Mouse (Mus musculus) liver, postnatal 0 days (tissue): Measurements from ENCODE around the gene Cpne2. TPM values are rescaled to one million over a fixed set of nuclear protein-coding genes. Genes with fewer than 3 reads are reported as not detected.

ENCODE experiments used
- ATAC-seq: fragments of 200-750 bp; cut with Nextera tagmentation; 2 replicates; pipeline ENCODE4 v1.8.0; 2017; ENCODE audit warnings: mild to moderate bottlenecking, moderate library complexity
- DNase-seq: peaks from one replicate; pipeline ENCODE4 v3.0.0-alpha.2; 2016
- H3K27ac ChIP-seq: fragments of 300-500 bp; sonication (generic); 2 replicates; pipeline ENCODE4 v1.5.1; 2014; ENCODE audit warnings: antibody characterized with exemption, moderate library complexity, mild to moderate bottlenecking, low read depth
- H3K27me3 ChIP-seq: fragments of 300-500 bp; sonication (generic); 2 replicates; pipeline ENCODE4 v1.6.1; 2014; ENCODE audit warnings: low read length, control low read depth, mixed read lengths; ENCODE audit not compliant: insufficient read depth
- H3K36me3 ChIP-seq: fragments of 300-500 bp; sonication (generic); replicated peaks from 2 replicates; pipeline ENCODE4 v1.6.1; 2014; ENCODE audit warnings: mild to moderate bottlenecking, control low read depth, low read length, moderate library complexity, mixed read lengths; ENCODE audit not compliant: insufficient read depth
- H3K4me1 ChIP-seq: fragments of 300-500 bp; sonication (generic); 2 replicates; pipeline ENCODE4 v1.6.1; 2014; ENCODE audit warnings: antibody characterized with exemption, mild to moderate bottlenecking, control low read depth; ENCODE audit not compliant: insufficient read depth
- H3K4me2 ChIP-seq: fragments of 300-500 bp; sonication (generic); 2 replicates; pipeline ENCODE4 v1.6.1; 2014; ENCODE audit warnings: low read depth, mild to moderate bottlenecking, low read length, moderate library complexity, mixed read lengths
- H3K4me3 ChIP-seq: fragments of 300-500 bp; sonication (generic); 2 replicates; pipeline ENCODE4 v1.5.1; 2014; ENCODE audit warnings: low read depth, low read length
- H3K9ac ChIP-seq: fragments of 300-500 bp; sonication (generic); replicated peaks from 2 replicates; pipeline ENCODE4 v1.6.1; 2014; ENCODE audit warnings: mild to moderate bottlenecking, moderate library complexity
- H3K9me3 ChIP-seq: fragments of 300-500 bp; sonication (generic); 2 replicates; pipeline ENCODE4 v1.6.1; 2016; ENCODE audit warnings: mild to moderate bottlenecking, control low read depth, low read length, mixed read lengths
- CTCF ChIP-seq: sonication (generic); IDR thresholded peaks from 2 replicates; pipeline ENCODE4 v1.5.1; 2016; ENCODE audit warnings: antibody characterized with exemption, low read depth
- EP300 ChIP-seq: IDR thresholded peaks from 2 replicates; pipeline ENCODE4 v1.6.1; 2016; ENCODE audit warnings: antibody characterized with exemption, low read depth, mild to moderate bottlenecking
- WGBS: fragments of 180-500 bp; shearing (Covaris S2); extraction: QIAGEN DNeasy Blood & Tissue Kit; methylation state at CpG from one replicate; pipeline ENCODE4 v1.1.7; 2014; ENCODE audit not compliant: insufficient replicate concordance; 5-methylcytosine and 5-hydroxymethylcytosine counted together
- polyA plus RNA-seq: library from polyadenylated mRNA; unstranded; fragments of >200 nt; fragmentation: Nextera tagmentation; extraction: Ambion mirVana; gene quantifications from 2 replicates; pipeline ENCODE4 v1.2.1, GENCODE M21; 2015

The Cpne2 gene
- polyA plus RNA-seq, 1 experiment from 2014 or later, result 3.9 TPM

- TF ChIP-seq CTCF (no peak), EP300 (no peak)
- Histone ChIP-seq H3K27ac (no peak overlapping the region), H3K4me1 (peaks cover 9% of the 10 kb centered on the region), H3K27me3 (peaks cover 38% of the 10 kb centered on the region), H3K9me3 (no peaks in the 10 kb centered on the region), H3K9ac (no peak overlapping the region), H3K4me2 (peak overlapping the region; percentile 77), H3K4me3 (peak overlapping the region; percentile 60), H3K36me3 (no peaks in the 10 kb centered on the region)
- no peak for DNase-seq
- ATAC-seq, result no peak
- 14% methylated on average over 8 of the region's 8 CpGs for WGBS
Observed at GRCm38 (mm10) chr8:94532000-94532399, 790 bp upstream of the Cpne2 start.

DNA sequence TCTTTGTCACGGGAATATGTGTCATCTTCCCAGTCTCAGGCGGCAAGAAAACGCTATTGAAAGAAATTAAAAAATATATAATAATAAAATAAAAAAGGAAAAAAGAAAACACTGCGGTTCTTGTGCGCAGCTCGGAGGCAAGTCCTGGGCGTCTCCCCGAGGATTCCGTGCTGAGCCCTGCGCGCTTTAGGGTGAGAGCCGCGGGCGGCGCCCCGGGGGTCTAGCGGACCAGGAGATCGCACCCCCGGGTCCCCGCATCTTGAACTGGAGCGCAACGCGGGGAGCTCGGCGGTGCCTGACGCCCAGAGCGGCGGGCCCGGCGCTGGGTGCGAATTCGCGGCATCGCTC lies 291 bp upstream of the Cpne2 start:
- Histone ChIP-seq H3K4me2 (peak overlapping the region; percentile 77), H3K27ac (no peak overlapping the region), H3K27me3 (peaks cover 38% of the 10 kb centered on the region), H3K4me1 (peaks cover 9% of the 10 kb centered on the region), H3K9ac (peak overlapping the region; percentile 47), H3K9me3 (no peaks in the 10 kb centered on the region), H3K36me3 (no peaks in the 10 kb centered on the region), H3K4me3 (peak overlapping the region; percentile 60)
- DNase-seq (no peak), ATAC-seq (peak; percentile 15)
- TF ChIP-seq CTCF (no peak), EP300 (no peak)
- 1% methylated on average over 33 of the region's 34 CpGs for WGBS

DNA sequence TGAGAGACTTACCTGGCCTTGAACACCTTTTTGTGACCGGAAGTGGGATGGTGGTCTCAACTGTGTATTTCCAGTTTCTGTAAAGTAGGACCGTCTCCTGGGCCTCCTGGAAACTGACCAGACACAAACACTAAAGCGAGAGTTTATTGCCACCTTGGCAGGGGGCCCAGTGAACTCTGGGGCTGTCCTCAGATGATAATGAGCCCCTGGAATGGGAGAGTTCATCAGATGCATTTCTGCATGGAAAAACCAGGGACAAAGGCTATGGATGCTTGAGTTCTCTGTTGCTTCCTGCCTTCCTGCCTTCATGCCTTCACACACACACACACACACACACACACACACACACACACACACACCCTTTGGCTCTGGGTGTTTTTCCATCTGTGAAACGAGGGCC lies 1.8 kb downstream of the Cpne2 start:
- TF ChIP-seq CTCF (no peak), EP300 (no peak)
- Histone ChIP-seq H3K27ac (no peak overlapping the region), H3K27me3 (peaks cover 38% of the 10 kb centered on the region), H3K4me1 (peaks cover 9% of the 10 kb centered on the region), H3K9me3 (no peaks in the 10 kb centered on the region), H3K4me2 (no peak overlapping the region), H3K36me3 (no peaks in the 10 kb centered on the region), H3K4me3 (no peak overlapping the region), H3K9ac (no peak overlapping the region)
- 45% methylated on average over 4 of the region's 4 CpGs for whole genome bisulfite sequencing
- DNase-seq (no peak), ATAC-seq (no peak)

DNA sequence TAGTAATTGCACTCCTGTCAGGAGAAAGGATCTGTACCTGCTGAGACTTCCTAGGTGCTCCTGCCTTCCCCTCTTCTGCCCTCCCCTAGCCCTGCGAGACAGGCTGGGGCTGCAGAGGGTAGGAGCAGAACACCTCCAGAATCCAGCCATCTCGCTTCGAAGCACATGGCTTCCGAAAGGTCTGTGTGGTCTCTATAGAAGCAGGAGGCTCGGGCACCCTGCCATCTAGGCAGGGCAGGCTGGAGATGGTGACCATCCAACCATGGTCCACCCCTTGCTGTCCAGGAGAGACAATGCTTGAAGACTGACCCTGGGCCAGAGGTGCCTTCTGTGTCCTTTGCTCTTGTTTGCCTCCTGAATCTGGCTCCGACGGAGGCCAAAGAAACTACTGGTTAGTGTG lies 2.8 kb downstream of the Cpne2 start:
- H3K9ac ChIP-seq, result no peak overlapping the region
- DNase-seq, result no peak
- H3K9me3 ChIP-seq, result no peaks in the 10 kb centered on the region
- TF ChIP-seq EP300 (no peak), CTCF (no peak)
- no peak for ATAC-seq
- H3K27me3 ChIP-seq, result peaks cover 38% of the 10 kb centered on the region
- no peak overlapping the region for H3K27ac ChIP-seq
- 83% methylated on average over 7 of the region's 7 CpGs for WGBS
- H3K4me3 ChIP-seq, result no peak overlapping the region
- H3K4me1 ChIP-seq, result peaks cover 10% of the 10 kb centered on the region
- no peaks in the 10 kb centered on the region for H3K36me3 ChIP-seq
- no peak overlapping the region for H3K4me2 ChIP-seq

DNA sequence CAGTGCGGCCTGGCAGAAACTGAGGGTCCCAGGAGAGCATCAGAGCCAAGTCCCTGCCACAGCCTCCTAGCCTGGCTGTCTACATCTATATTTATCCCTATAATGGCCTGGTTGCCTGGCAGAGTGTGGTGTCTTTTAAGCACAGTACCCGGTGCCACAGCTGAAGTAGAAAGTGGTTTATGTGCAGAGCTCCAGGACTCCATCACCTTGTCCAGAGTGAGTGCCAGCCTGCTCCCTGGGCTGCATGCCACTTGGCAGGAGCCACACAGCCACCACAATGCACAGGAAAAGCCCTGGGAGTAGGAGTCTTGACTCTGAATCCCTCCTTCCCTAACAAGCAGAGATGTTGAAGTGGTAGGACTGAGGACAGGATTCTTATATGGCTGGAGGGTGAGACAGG lies 4.7 kb downstream of the Cpne2 start:
- TF ChIP-seq EP300 (no peak), CTCF (no peak)
- H3K27me3 ChIP-seq, result peaks cover 25% of the 10 kb centered on the region
- no peak overlapping the region for H3K4me2 ChIP-seq
- 82% methylated on average over 2 of the region's 2 CpGs for whole genome bisulfite sequencing
- H3K4me1 ChIP-seq, result peaks cover 11% of the 10 kb centered on the region
- no peak overlapping the region for H3K9ac ChIP-seq
- H3K36me3 ChIP-seq, result no peaks in the 10 kb centered on the region
- ATAC-seq (no peak), DNase-seq (no peak)
- no peak overlapping the region for H3K4me3 ChIP-seq
- H3K9me3 ChIP-seq, result no peaks in the 10 kb centered on the region
- H3K27ac ChIP-seq, result no peak overlapping the region

DNA sequence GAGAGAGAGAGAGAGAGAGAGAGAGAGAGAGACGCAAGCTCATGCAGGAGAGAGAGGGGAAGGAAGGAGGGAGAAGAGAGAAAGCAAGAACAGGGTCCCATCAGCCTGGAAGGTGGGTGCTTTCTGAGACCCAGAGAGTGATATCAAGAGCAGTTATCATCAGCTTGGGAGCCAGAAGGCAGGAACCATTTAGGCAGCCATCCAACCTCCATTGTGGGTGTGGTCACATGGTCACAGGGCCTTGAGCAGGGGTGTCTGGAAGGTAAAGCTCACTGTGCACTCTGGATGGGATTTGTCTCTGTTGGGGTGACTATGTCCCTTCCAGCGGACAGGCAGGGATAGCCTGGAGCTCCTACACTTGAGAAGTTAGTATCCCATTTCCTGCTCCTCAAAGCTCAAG lies 7.2 kb downstream of the Cpne2 start:
- WGBS, result 57% methylated on average over 2 of the region's 2 CpGs
- H3K4me3 ChIP-seq, result no peak overlapping the region
- TF ChIP-seq CTCF (no peak), EP300 (no peak)
- H3K36me3 ChIP-seq, result no peaks in the 10 kb centered on the region
- no peak for ATAC-seq
- peaks cover 6% of the 10 kb centered on the region; the same call in 1 of the 2 replicates for H3K27me3 ChIP-seq
- peaks cover 3% of the 10 kb centered on the region; the same call in 1 of the 2 replicates for H3K4me1 ChIP-seq
- H3K27ac ChIP-seq, result no peak overlapping the region
- no peaks in the 10 kb centered on the region for H3K9me3 ChIP-seq
- H3K4me2 ChIP-seq, result no peak overlapping the region
- no peak for DNase-seq
- no peak overlapping the region for H3K9ac ChIP-seq
